Mouse (Mus musculus): ENCODE data around the gene Tert. TPM values are rescaled to one million over a fixed set of nuclear protein-coding genes. Genes with fewer than 3 reads are reported as not detected.

Gene Tert
- polyA plus RNA-seq, 1 experiment, result 3.5 TPM

- Histone ChIP-seq H3K27me3 (ENCODE audit: control insufficient read depth, insufficient read depth, low read length) (no peaks in the 10 kb centered on the region), H3K36me3 (ENCODE audit: control insufficient read depth, insufficient read depth, low read length) (peaks cover 15% of the 10 kb centered on the region), H3K27ac (ENCODE audit: insufficient read depth, low read depth, low read length) (peak within 1 kb of the TSS; percentile 67), H3K4me3 (ENCODE audit: low read depth, low read length) (peak within 1 kb of the TSS; percentile 93), H3K4me1 (ENCODE audit: control insufficient read depth, insufficient read depth, insufficient read length, low read length) (peaks cover 9% of the 10 kb centered on the region)
- TF ChIP-seq CTCF (IDR thresholded peaks at IDR 0.05; ENCODE audit: extremely low read depth, insufficient read length, insufficient replicate concordance, low read depth, low read length), result no peak
- TF ChIP-seq POLR2A (IDR thresholded peaks at IDR 0.05; ENCODE audit: low read depth, low read length), result peak; percentile 73
- under 1% methylated on average over 53 of the region's 53 CpGs for WGBS
Measured at GRCm38 (mm10) chr13:73603522-73604155, 23.1 kb upstream of the Tert start, which contains the start of gene Clptm1l. Gene Clptm1l, plus strand, starts transcription at chr13:73604006.

- peaks cover 9% of the 10 kb centered on the region for H3K4me1 ChIP-seq (ENCODE audit: control insufficient read depth, insufficient read depth, insufficient read length, low read length)
- no peak for TF ChIP-seq POLR2A (IDR thresholded peaks at IDR 0.05; ENCODE audit: low read depth, low read length)
- TF ChIP-seq CTCF (IDR thresholded peaks at IDR 0.05; ENCODE audit: extremely low read depth, insufficient read length, insufficient replicate concordance, low read depth, low read length), result no peak
- H3K27me3 ChIP-seq (ENCODE audit: control insufficient read depth, insufficient read depth, low read length), result no peaks in the 10 kb centered on the region
- H3K36me3 ChIP-seq (ENCODE audit: control insufficient read depth, insufficient read depth, low read length), result peaks cover 21% of the 10 kb centered on the region
- peak overlapping the region; percentile 67 for H3K27ac ChIP-seq (ENCODE audit: insufficient read depth, low read depth, low read length)
- peak overlapping the region; percentile 93 for H3K4me3 ChIP-seq (ENCODE audit: low read depth, low read length)
- WGBS, result 1% methylated on average over 39 of the region's 39 CpGs
Measured at GRCm38 (mm10) chr13:73604156-73604957, 22.4 kb upstream of the Tert start.

DNA sequence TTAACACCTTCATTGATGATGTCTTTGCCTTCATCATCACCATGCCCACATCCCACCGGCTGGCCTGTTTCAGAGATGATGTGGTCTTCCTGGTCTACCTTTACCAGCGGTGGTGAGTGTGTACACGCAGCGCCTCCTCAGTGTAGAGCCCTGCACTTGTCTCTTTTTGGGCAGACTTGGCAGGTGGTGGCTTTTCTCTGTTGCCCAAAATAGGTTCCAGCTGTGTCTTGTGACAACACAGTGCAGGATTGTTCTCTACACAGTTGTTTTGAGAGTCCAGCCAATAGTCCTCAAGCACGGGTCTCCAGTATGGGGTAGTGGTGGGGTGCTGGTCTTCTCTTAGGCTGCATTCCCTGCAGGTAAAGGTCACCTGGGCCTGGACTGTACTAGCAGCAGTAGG lies 8.3 kb upstream of the Tert start:
- TF ChIP-seq POLR2A (IDR thresholded peaks at IDR 0.05; ENCODE audit: low read depth, low read length) (no peak), CTCF (IDR thresholded peaks at IDR 0.05; ENCODE audit: extremely low read depth, insufficient read length, insufficient replicate concordance, low read depth, low read length) (no peak)
- WGBS, result 91% methylated on average over 5 of the region's 5 CpGs
- no peak overlapping the region for H3K27ac ChIP-seq (ENCODE audit: insufficient read depth, low read depth, low read length)
- H3K36me3 ChIP-seq (ENCODE audit: control insufficient read depth, insufficient read depth, low read length), result peaks cover 78% of the 10 kb centered on the region
- H3K27me3 ChIP-seq (ENCODE audit: control insufficient read depth, insufficient read depth, low read length), result no peaks in the 10 kb centered on the region
- no peaks in the 10 kb centered on the region for H3K4me1 ChIP-seq (ENCODE audit: control insufficient read depth, insufficient read depth, insufficient read length, low read length)
- no peak overlapping the region for H3K4me3 ChIP-seq (ENCODE audit: low read depth, low read length)

GRCm38 (mm10) chr13:73620637-73621036 lies 6.1 kb upstream of the Tert start:
- TF ChIP-seq POLR2A (IDR thresholded peaks at IDR 0.05; ENCODE audit: low read depth, low read length) (no peak), CTCF (IDR thresholded peaks at IDR 0.05; ENCODE audit: extremely low read depth, insufficient read length, insufficient replicate concordance, low read depth, low read length) (peak; percentile 20; the same call in 1 of the 2 replicates)
- H3K36me3 ChIP-seq (ENCODE audit: control insufficient read depth, insufficient read depth, low read length), result peaks cover 56% of the 10 kb centered on the region
- no peaks in the 10 kb centered on the region for H3K27me3 ChIP-seq (ENCODE audit: control insufficient read depth, insufficient read depth, low read length)
- H3K4me3 ChIP-seq (ENCODE audit: low read depth, low read length), result no peak overlapping the region
- no peaks in the 10 kb centered on the region for H3K4me1 ChIP-seq (ENCODE audit: control insufficient read depth, insufficient read depth, insufficient read length, low read length)
- WGBS, result 61% methylated on average over 6 of the region's 6 CpGs
- H3K27ac ChIP-seq (ENCODE audit: insufficient read depth, low read depth, low read length), result no peak overlapping the region

- H3K27me3 ChIP-seq (ENCODE audit: control insufficient read depth, insufficient read depth, low read length), result no peaks in the 10 kb centered on the region
Measured at GRCm38 (mm10) chr13:73626410-73626744, 334 bp upstream of the Tert start.

DNA sequence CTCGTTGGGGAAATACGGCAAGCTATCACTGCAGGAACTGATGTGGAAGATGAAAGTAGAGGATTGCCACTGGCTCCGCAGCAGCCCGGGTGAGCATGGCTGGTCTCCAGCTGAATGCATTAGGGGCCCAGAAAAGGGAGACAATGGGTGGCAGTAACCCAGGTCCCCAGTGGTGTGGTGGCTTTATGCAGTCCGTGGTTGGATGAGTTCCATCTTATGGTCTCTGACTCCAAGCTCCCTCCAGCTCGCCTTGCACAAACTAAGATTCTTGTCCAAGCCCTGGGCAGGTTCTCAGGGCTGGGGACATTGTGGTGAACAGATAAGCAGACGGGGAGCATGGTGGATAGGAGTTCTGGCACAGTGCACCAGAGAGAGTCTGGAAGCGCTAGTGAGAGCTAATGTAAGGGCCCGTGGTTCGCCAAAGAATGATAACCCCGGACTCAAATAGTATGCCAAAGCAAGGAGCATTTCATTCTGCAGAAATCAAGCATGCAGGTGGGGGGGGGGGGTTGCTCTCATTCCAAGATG lies 1.9 kb downstream of the Tert start:
- no peak for TF ChIP-seq CTCF (IDR thresholded peaks at IDR 0.05; ENCODE audit: extremely low read depth, insufficient read length, insufficient replicate concordance, low read depth, low read length)
- no peak for TF ChIP-seq POLR2A (IDR thresholded peaks at IDR 0.05; ENCODE audit: low read depth, low read length)
- no peaks in the 10 kb centered on the region for H3K36me3 ChIP-seq (ENCODE audit: control insufficient read depth, insufficient read depth, low read length)
- H3K27ac ChIP-seq (ENCODE audit: insufficient read depth, low read depth, low read length), result no peak overlapping the region

More at GRCm38 (mm10) chr13:73626410-73626744, 334 bp upstream of the Tert start:
- TF ChIP-seq CTCF (IDR thresholded peaks at IDR 0.05; ENCODE audit: extremely low read depth, insufficient read length, insufficient replicate concordance, low read depth, low read length) (no peak), POLR2A (IDR thresholded peaks at IDR 0.05; ENCODE audit: low read depth, low read length) (no peak)
- WGBS, result 47% methylated on average over 6 of the region's 6 CpGs
- Histone ChIP-seq H3K4me1 (ENCODE audit: control insufficient read depth, insufficient read depth, insufficient read length, low read length) (peaks cover 13% of the 10 kb centered on the region), H3K4me3 (ENCODE audit: low read depth, low read length) (peak overlapping the region; percentile 86), H3K27ac (ENCODE audit: insufficient read depth, low read depth, low read length) (no peak overlapping the region), H3K36me3 (ENCODE audit: control insufficient read depth, insufficient read depth, low read length) (peaks cover 8% of the 10 kb centered on the region)

DNA sequence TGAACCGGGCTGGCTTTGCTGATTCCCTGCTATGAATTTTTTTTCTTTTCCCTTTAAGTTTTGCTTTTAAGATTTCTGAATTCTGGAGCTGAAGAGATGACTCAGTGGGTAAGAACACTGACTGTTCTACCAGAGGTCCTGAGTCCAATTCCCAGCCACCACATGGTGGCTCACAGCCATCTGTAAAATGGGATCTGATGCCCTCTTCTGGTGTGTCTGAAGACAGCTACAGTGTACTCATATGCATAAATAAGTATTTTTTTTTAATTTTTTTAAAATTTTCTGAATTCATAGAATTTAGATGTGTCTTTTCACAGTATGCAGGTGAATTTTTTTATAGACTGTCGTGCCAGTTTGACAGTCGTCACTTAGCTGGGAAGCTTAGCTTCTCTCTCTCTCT lies 5.1 kb downstream of the Tert start:
- 89% methylated on average over 3 of the region's 3 CpGs for WGBS
- TF ChIP-seq CTCF (IDR thresholded peaks at IDR 0.05; ENCODE audit: extremely low read depth, insufficient read length, insufficient replicate concordance, low read depth, low read length) (no peak), POLR2A (IDR thresholded peaks at IDR 0.05; ENCODE audit: low read depth, low read length) (no peak)
- Histone ChIP-seq H3K4me1 (ENCODE audit: control insufficient read depth, insufficient read depth, insufficient read length, low read length) (peaks cover 9% of the 10 kb centered on the region), H3K4me3 (ENCODE audit: low read depth, low read length) (no peak overlapping the region), H3K36me3 (ENCODE audit: control insufficient read depth, insufficient read depth, low read length) (no peaks in the 10 kb centered on the region), H3K27me3 (ENCODE audit: control insufficient read depth, insufficient read depth, low read length) (no peaks in the 10 kb centered on the region), H3K27ac (ENCODE audit: insufficient read depth, low read depth, low read length) (no peak overlapping the region)

More for the DNA sequence above, 1.9 kb downstream of the Tert start:
- Histone ChIP-seq H3K4me3 (ENCODE audit: low read depth, low read length) (no peak overlapping the region), H3K4me1 (ENCODE audit: control insufficient read depth, insufficient read depth, insufficient read length, low read length) (peaks cover 13% of the 10 kb centered on the region), H3K27me3 (ENCODE audit: control insufficient read depth, insufficient read depth, low read length) (no peaks in the 10 kb centered on the region)
- 79% methylated on average over 11 of the region's 11 CpGs for WGBS
